Mouse (Mus musculus) retina, adult 2 months (tissue): ENCODE data around the gene Cblc.
A peak's percentile ranks its signal among the peaks of the same experiment; 100 is the strongest.

Experiments
- DNase-seq: peaks from one replicate; pipeline ENCODE4 v3.0.0-alpha.2; 2012; ENCODE audit warnings: low read depth, low spot score

Gene Cblc

GRCm38 (mm10) chr7:19750217-19751069, 46.2 kb downstream of the Cblc start, which contains the start of gene Nectin2:
TSS of gene Nectin2 (minus strand) at chr7:19750483.
- peak; percentile 57 for DNase-seq

- peak; percentile 96 for DNase-seq
Observed at GRCm38 (mm10) chr7:19749389-19750216, 47.0 kb downstream of the Cblc start.

- no peak for DNase-seq
Observed at GRCm38 (mm10) chr7:19748219-19749195, 48.1 kb downstream of the Cblc start.

GRCm38 (mm10) chr7:19747420-19748218, 49.0 kb downstream of the Cblc start:
- no peak for DNase-seq

- DNase-seq = no peak
Observed at GRCm38 (mm10) chr7:19746426-19747201, 50.0 kb downstream of the Cblc start.

- no peak for DNase-seq
Observed at GRCm38 (mm10) chr7:19745971-19746370, 50.6 kb downstream of the Cblc start.

GRCm38 (mm10) chr7:19744590-19745385, 51.8 kb downstream of the Cblc start:
- DNase-seq = no peak

- no peak for DNase-seq
Observed at GRCm38 (mm10) chr7:19743791-19744190, 52.8 kb downstream of the Cblc start.

GRCm38 (mm10) chr7:19742468-19742867, 54.1 kb downstream of the Cblc start:
- no peak for DNase-seq

- DNase-seq = no peak
Observed at GRCm38 (mm10) chr7:19741329-19742031, 55.1 kb downstream of the Cblc start.

- DNase-seq = no peak
Observed at GRCm38 (mm10) chr7:19740269-19740668, 56.3 kb downstream of the Cblc start.

- DNase-seq = no peak
Observed at GRCm38 (mm10) chr7:19738771-19739170, 57.8 kb downstream of the Cblc start.

GRCm38 (mm10) chr7:19736389-19737057, 60.1 kb downstream of the Cblc start:
- no peak for DNase-seq

GRCm38 (mm10) chr7:19734178-19734666, 62.4 kb downstream of the Cblc start:
- no peak for DNase-seq
